Mouse (Mus musculus) kidney, postnatal 14 days (tissue): ENCODE results near the gene Olfr992.
"Not testable (repeated sequence)": the region's sequence is repeated elsewhere in the genome, so short reads cannot be mapped to it uniquely, and the experiment has no call there.

Experiments used
- DNase-seq: peaks from one replicate; pipeline ENCODE4 v3.0.0; 2022; ENCODE audit warnings: mixed read lengths

The Olfr992 gene

DNA sequence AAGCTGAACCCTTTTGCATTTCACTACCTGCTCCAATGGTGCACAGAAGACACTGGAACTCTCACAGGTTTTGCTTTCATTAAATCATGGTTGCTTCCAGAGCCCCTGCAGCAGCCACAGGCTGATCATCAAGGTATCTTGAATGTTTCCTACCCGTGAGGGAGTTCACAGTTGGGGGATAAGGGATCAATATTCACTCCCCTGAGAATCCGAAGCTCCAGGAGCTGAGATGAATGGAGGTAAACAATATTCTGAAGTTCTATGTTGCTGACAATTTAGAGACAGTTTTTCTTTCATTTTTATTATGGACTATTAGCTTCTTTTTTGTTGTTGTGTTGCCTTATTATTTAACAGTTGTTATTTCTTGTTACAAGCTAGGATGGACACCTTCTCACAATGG, at the start of gene Olfr992:
Gene Olfr992, minus strand, starts transcription at position 101 of the 400 bp plus-strand sequence.
- DNase-seq = no peak

- no peak for DNase-seq
These were observed 34.3 kb upstream of the Olfr992 start, which contains the start of gene Olfr995 for GRCm38 (mm10) chr2:85443539-85443938. TSS of gene Olfr995 (minus strand) at chr2:85443639.

- no peak for DNase-seq
These were observed 33.3 kb upstream of the Olfr992 start for GRCm38 (mm10) chr2:85442546-85442945.

DNA sequence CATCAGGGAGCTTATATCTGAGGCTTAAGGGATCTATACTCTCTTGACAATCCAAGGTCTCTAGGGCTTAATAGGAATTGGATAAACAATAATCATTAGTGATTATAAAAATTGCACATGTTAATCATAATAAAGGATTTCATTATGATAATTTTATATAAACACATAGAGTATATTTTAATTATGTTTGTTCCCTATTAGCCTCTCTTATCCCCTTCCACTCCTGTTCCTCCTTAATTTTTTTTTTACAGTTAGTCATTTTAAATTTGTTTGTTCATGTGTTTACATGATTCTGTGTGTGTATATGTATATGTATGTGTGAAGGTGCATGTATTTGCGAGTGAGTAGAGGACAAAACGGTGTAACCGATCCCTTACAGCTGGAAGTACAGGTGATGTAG, 27.1 kb upstream of the Olfr992 start, which contains the start of gene Olfr994:
Gene Olfr994, minus strand, starts transcription at position 101 of the 400 bp plus-strand sequence.
- DNase-seq = no peak

DNA sequence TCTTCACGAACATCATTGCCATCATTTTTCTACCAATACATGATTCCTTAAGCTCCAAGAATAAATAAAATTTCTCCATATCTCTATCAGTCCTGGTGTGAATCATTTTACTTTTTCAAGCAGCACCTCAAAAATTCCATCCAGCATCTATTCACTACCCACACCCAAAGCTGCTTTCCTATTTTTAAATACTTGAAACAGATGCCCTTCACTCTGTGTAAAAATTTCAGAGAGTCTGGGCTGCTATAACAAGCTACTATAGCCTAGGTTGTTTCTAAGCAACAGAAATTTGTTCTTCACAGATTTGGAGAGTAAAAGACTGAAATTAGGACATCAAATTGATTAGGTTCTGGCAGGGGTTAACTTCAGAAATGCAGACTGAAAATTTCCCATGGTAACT, 16.6 kb upstream of the Olfr992 start:
- DNase-seq = no peak

- DNase-seq = no peak
These were observed 5.5 kb upstream of the Olfr992 start, which contains the start of gene Olfr993 for GRCm38 (mm10) chr2:85414777-85415176. TSS of gene Olfr993 (minus strand) at chr2:85414877.

- DNase-seq = not testable (repeated sequence)
These were observed 46.1 kb downstream of the Olfr992 start, which contains the start of gene Olfr988 for GRCm38 (mm10) chr2:85363127-85363526. TSS of gene Olfr988 (minus strand) at chr2:85363227.
